Mouse (Mus musculus) bone marrow, adult 2 months (tissue): ENCODE measurements around the gene Hcfc1r1. TPM values are rescaled to one million over a fixed set of nuclear protein-coding genes. Genes with fewer than 3 reads are reported as not detected.

Experiments used
- H3K27ac ChIP-seq: fragments of 200-500 bp; 2 replicates; pipeline ENCODE4 v1.5.1; 2012; ENCODE audit warnings: low read depth, mild to moderate bottlenecking, control low read depth, inconsistent platforms, low read length; ENCODE audit not compliant: control insufficient read depth, poor library complexity, insufficient read depth
- H3K4me1 ChIP-seq: fragments of 200-500 bp; 2 replicates; pipeline ENCODE4 v1.6.1; 2011; ENCODE audit warnings: low read length; ENCODE audit not compliant: control insufficient read depth, insufficient read depth
- H3K4me3 ChIP-seq: fragments of 200-500 bp; replicated peaks from 2 replicates; pipeline ENCODE3; 2011; ENCODE audit warnings: mild to moderate bottlenecking, low read depth, low read length, control low read depth; ENCODE audit not compliant: control insufficient read depth
- CTCF ChIP-seq: fragments of 200-500 bp; IDR thresholded peaks from 2 replicates; pipeline ENCODE4 v1.5.1; 2011; ENCODE audit warnings: low read length, control low read depth; ENCODE audit not compliant: control insufficient read depth, insufficient read depth
- POLR2A ChIP-seq: fragments of 200-500 bp; IDR thresholded peaks from 2 replicates; pipeline ENCODE4 v1.6.1; 2011; ENCODE audit warnings: low read depth, mild to moderate bottlenecking, control low read depth, low read length, borderline replicate concordance; ENCODE audit not compliant: control insufficient read depth
- WGBS: fragments of 180-500 bp; shearing (Covaris S2); methylation state at CpG from one replicate; pipeline ENCODE4 v1.1.7; 2018; 5-methylcytosine and 5-hydroxymethylcytosine counted together
- polyA plus RNA-seq: library from polyadenylated mRNA; stranded (reverse); fragments of >200 nt; gene quantifications from 2 replicates; pipeline ENCODE4 v1.2.4, GENCODE M21; 2011; ENCODE audit warnings: low replicate concordance; ENCODE audit not compliant: missing spikeins, insufficient read depth, insufficient read length

Hcfc1r1 gene
- 28.3 and 54.3 TPM in 2 replicates for polyA plus RNA-seq

DNA sequence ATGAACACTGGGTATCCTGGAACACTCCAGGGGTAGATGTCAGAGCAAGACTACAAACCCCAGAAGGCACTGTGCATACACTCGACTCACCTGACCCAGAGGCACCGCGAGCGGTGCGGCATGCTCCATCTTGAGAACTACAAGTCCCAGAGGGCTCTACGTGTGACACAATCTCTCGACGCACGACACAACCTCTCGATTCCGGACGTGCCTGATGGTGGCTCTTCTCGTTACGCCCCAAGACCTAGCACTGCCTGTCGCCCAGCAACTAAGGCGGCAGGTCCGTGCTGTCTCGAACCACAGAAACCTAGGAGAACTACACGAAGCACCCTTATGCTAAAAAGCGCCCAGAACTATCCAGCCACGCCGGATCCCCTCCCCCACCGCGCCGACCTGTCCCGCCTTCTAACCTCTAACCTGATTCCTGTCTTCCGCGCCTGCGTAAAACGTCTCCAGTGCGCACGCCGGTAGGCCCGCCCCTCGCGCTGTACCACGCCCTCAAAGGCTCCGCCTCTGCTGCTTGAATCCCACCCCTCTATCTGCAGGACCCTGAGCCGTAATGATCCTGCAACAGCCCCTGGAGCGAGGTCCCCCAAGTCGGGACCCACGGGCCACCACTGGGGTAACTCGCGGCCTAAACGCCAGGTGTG, at the start of gene Hcfc1r1, which contains the start of gene Thoc6:
Gene Hcfc1r1 (plus strand): TSS at position 173 of the 650 bp plus-strand sequence.
Gene Thoc6 (minus strand): TSS at position 459 of the 650 bp plus-strand sequence.
- peak within 1 kb of the TSS; percentile 78 for H3K4me3 ChIP-seq
- H3K4me1 ChIP-seq: 0 out of 2 replicates have a peak, but pooled peaks cover 1% of the 10 kb centered on the region
- H3K27ac ChIP-seq: peak within 1 kb of the TSS; percentile 79
- under 1% methylated on average over 45 of the region's 45 CpGs for WGBS
- TF ChIP-seq POLR2A: peak; percentile 50; the same call in 1 of the 2 replicates
- no peak for TF ChIP-seq CTCF

- Histone ChIP-seq H3K4me3 (no peak overlapping the region), H3K27ac (no peak overlapping the region), H3K4me1 (no peaks in the 10 kb centered on the region; the same call in 1 of the 2 replicates)
- TF ChIP-seq CTCF (no peak), POLR2A (no peak)
- WGBS: 78% methylated on average over 7 of the region's 7 CpGs
These were observed 45.6 kb upstream of the Hcfc1r1 start for GRCm38 (mm10) chr17:23627813-23628212.

GRCm38 (mm10) chr17:23630195-23631020, 43.0 kb upstream of the Hcfc1r1 start:
- Histone ChIP-seq H3K4me1 (no peaks in the 10 kb centered on the region; the same call in 1 of the 2 replicates), H3K4me3 (no peak overlapping the region), H3K27ac (no peak overlapping the region)
- TF ChIP-seq CTCF (peak; percentile 85; the same call in 1 of the 2 replicates), POLR2A (no peak)
- WGBS: 12% methylated on average over 22 of the region's 22 CpGs

GRCm38 (mm10) chr17:23631241-23631640, 42.2 kb upstream of the Hcfc1r1 start:
- no peak for TF ChIP-seq CTCF
- TF ChIP-seq POLR2A: no peak
- Histone ChIP-seq H3K4me1 (peaks cover 1% of the 10 kb centered on the region; the same call in 1 of the 2 replicates), H3K4me3 (no peak overlapping the region), H3K27ac (no peak overlapping the region)
- 78% methylated on average over 8 of the region's 8 CpGs for WGBS

- TF ChIP-seq POLR2A: peak; percentile 27; the same call in 1 of the 2 replicates
- TF ChIP-seq CTCF: no peak
- peak within 1 kb of the TSS; percentile 84 for H3K27ac ChIP-seq
These were observed 28.5 kb upstream of the Hcfc1r1 start, which contains the start of gene Mmp25 for GRCm38 (mm10) chr17:23644613-23645495. Gene Mmp25 (minus strand): TSS chr17:23645277.

DNA sequence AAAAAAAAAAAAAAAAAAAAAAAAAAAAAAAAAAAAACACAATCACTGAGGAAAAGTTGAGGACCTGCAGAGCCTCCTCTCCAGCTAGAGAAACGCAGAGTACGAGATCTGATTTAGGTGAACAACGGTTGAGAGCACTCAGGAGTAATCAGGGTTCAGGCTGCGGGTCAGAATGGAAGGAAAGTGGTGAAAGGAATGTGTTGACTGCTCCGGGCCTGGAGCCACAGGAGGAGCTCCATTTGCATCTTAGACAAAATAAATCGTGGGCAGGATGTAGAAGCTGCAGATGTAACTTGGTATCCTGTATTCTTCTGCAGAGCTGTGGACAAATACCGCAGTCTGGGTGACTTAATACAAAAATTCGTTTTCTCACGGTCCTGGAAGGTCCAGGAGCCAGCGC, 27.5 kb upstream of the Hcfc1r1 start:
- Histone ChIP-seq H3K4me3 (no peak overlapping the region), H3K4me1 (no peaks in the 10 kb centered on the region; the same call in 1 of the 2 replicates), H3K27ac (no peak overlapping the region)
- no peak for TF ChIP-seq POLR2A
- no peak for TF ChIP-seq CTCF
- WGBS: 77% methylated on average over 10 of the region's 10 CpGs

More at GRCm38 (mm10) chr17:23644613-23645495, 28.5 kb upstream of the Hcfc1r1 start, which contains the start of gene Mmp25:
- Histone ChIP-seq H3K4me3 (peak within 1 kb of the TSS; percentile 76), H3K4me1 (no peaks in the 10 kb centered on the region; the same call in 1 of the 2 replicates)
- 3% methylated on average over 58 of the region's 58 CpGs for WGBS

GRCm38 (mm10) chr17:23651363-23651762, 22.0 kb upstream of the Hcfc1r1 start:
- H3K4me3 ChIP-seq: no peak overlapping the region
- WGBS: 58% methylated on average over 6 of the region's 6 CpGs
- no peak overlapping the region for H3K27ac ChIP-seq
- no peak for TF ChIP-seq POLR2A
- no peak for TF ChIP-seq CTCF
- peaks cover 3% of the 10 kb centered on the region; the same call in 1 of the 2 replicates for H3K4me1 ChIP-seq
